Mouse (Mus musculus): ENCODE data around the gene Hipk4. TPM values are rescaled to one million over a fixed set of nuclear protein-coding genes. Genes with fewer than 3 reads are reported as not detected.

Hipk4 gene
- total and polyA plus RNA-seq, 2 experiments: not detected

- Histone ChIP-seq H3K27ac (replicated peaks; ENCODE audit: insufficient read depth, low read depth, low read length) (no peak overlapping the region), H3K36me3 (ENCODE audit: control insufficient read depth, insufficient read depth, low read length) (0 out of 2 replicates have a peak, but pooled peaks cover 2% of the 10 kb centered on the region), H3K79me2 (ENCODE audit: control insufficient read depth, insufficient read depth, low read length) (no peaks in the 10 kb centered on the region), H3K4me3 (ENCODE audit: insufficient read depth, low read depth, low read length) (no peak overlapping the region), H3K9ac (ENCODE audit: low read depth, low read length) (no peak overlapping the region), H3K4me1 (ENCODE audit: control insufficient read depth, insufficient read depth, low read length) (no peaks in the 10 kb centered on the region), H3K27me3 (ENCODE audit: control insufficient read depth, insufficient read depth, low read length) (no peaks in the 10 kb centered on the region)
- WGBS: 94% methylated on average over 14 of the region's 14 CpGs
- no peak for DNase-seq (ENCODE audit: extremely low read depth, low read depth, low spot score)
- no peak for TF ChIP-seq POLR2A (IDR thresholded peaks at IDR 0.05; ENCODE audit: extremely low read depth, insufficient read depth, low read length)
- TF ChIP-seq CTCF (IDR thresholded peaks at IDR 0.05; ENCODE audit: low read depth, low read length): no peak
Measured at GRCm38 (mm10) chr7:27574124-27574880, 51.2 kb downstream of the Hipk4 start.

- Histone ChIP-seq H3K9ac (ENCODE audit: low read depth, low read length) (no peak overlapping the region), H3K79me2 (ENCODE audit: control insufficient read depth, insufficient read depth, low read length) (no peaks in the 10 kb centered on the region), H3K27ac (replicated peaks; ENCODE audit: insufficient read depth, low read depth, low read length) (no peak overlapping the region), H3K4me3 (ENCODE audit: insufficient read depth, low read depth, low read length) (no peak overlapping the region), H3K27me3 (ENCODE audit: control insufficient read depth, insufficient read depth, low read length) (no peaks in the 10 kb centered on the region), H3K4me1 (ENCODE audit: control insufficient read depth, insufficient read depth, low read length) (no peaks in the 10 kb centered on the region), H3K36me3 (ENCODE audit: control insufficient read depth, insufficient read depth, low read length) (0 out of 2 replicates have a peak, but pooled peaks cover 2% of the 10 kb centered on the region)
- peak; percentile 39 for DNase-seq (ENCODE audit: extremely low read depth, low read depth, low spot score)
- 66% methylated on average over 6 of the region's 6 CpGs for WGBS
- no peak for TF ChIP-seq POLR2A (IDR thresholded peaks at IDR 0.05; ENCODE audit: extremely low read depth, insufficient read depth, low read length)
- peak; percentile 86 for TF ChIP-seq CTCF (IDR thresholded peaks at IDR 0.05; ENCODE audit: low read depth, low read length)
Measured at GRCm38 (mm10) chr7:27576914-27577313, 53.8 kb downstream of the Hipk4 start.

GRCm38 (mm10) chr7:27577589-27577988 is 54.5 kb downstream of the Hipk4 start:
- Histone ChIP-seq H3K36me3 (ENCODE audit: control insufficient read depth, insufficient read depth, low read length) (0 out of 2 replicates have a peak, but pooled peaks cover 2% of the 10 kb centered on the region), H3K27ac (replicated peaks; ENCODE audit: insufficient read depth, low read depth, low read length) (no peak overlapping the region), H3K4me1 (ENCODE audit: control insufficient read depth, insufficient read depth, low read length) (no peaks in the 10 kb centered on the region), H3K9ac (ENCODE audit: low read depth, low read length) (no peak overlapping the region), H3K27me3 (ENCODE audit: control insufficient read depth, insufficient read depth, low read length) (no peaks in the 10 kb centered on the region), H3K79me2 (ENCODE audit: control insufficient read depth, insufficient read depth, low read length) (no peaks in the 10 kb centered on the region), H3K4me3 (ENCODE audit: insufficient read depth, low read depth, low read length) (no peak overlapping the region)
- DNase-seq (ENCODE audit: extremely low read depth, low read depth, low spot score): no peak
- TF ChIP-seq POLR2A (IDR thresholded peaks at IDR 0.05; ENCODE audit: extremely low read depth, insufficient read depth, low read length): no peak
- no peak for TF ChIP-seq CTCF (IDR thresholded peaks at IDR 0.05; ENCODE audit: low read depth, low read length)
- 88% methylated on average over 6 of the region's 6 CpGs for WGBS

DNA sequence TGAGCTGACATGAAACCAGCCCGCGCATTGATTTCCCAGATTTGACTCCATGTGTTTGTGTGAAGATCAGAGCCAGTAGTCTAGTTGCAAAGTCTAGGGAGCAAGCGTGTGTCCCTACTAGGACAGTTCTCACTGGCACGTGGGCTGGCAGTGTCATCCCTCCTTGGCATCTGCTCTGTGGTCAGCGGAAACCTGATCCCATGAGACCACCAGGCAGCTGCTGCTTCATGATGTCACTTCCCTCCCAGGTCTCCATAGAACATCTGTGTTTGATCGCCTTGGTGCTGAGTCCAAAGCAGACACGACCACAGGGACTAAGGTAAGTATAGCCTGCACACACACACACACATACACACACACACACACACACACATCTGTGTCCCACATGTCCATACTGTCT is 55.4 kb downstream of the Hipk4 start:
- Histone ChIP-seq H3K9ac (ENCODE audit: low read depth, low read length) (no peak overlapping the region), H3K4me1 (ENCODE audit: control insufficient read depth, insufficient read depth, low read length) (no peaks in the 10 kb centered on the region), H3K4me3 (ENCODE audit: insufficient read depth, low read depth, low read length) (no peak overlapping the region), H3K27ac (replicated peaks; ENCODE audit: insufficient read depth, low read depth, low read length) (no peak overlapping the region), H3K27me3 (ENCODE audit: control insufficient read depth, insufficient read depth, low read length) (no peaks in the 10 kb centered on the region), H3K79me2 (ENCODE audit: control insufficient read depth, insufficient read depth, low read length) (no peaks in the 10 kb centered on the region), H3K36me3 (ENCODE audit: control insufficient read depth, insufficient read depth, low read length) (0 out of 2 replicates have a peak, but pooled peaks cover 2% of the 10 kb centered on the region)
- 90% methylated on average over 7 of the region's 7 CpGs for WGBS
- TF ChIP-seq CTCF (IDR thresholded peaks at IDR 0.05; ENCODE audit: low read depth, low read length) (no peak), POLR2A (IDR thresholded peaks at IDR 0.05; ENCODE audit: extremely low read depth, insufficient read depth, low read length) (no peak)
- DNase-seq (ENCODE audit: extremely low read depth, low read depth, low spot score): no peak

DNA sequence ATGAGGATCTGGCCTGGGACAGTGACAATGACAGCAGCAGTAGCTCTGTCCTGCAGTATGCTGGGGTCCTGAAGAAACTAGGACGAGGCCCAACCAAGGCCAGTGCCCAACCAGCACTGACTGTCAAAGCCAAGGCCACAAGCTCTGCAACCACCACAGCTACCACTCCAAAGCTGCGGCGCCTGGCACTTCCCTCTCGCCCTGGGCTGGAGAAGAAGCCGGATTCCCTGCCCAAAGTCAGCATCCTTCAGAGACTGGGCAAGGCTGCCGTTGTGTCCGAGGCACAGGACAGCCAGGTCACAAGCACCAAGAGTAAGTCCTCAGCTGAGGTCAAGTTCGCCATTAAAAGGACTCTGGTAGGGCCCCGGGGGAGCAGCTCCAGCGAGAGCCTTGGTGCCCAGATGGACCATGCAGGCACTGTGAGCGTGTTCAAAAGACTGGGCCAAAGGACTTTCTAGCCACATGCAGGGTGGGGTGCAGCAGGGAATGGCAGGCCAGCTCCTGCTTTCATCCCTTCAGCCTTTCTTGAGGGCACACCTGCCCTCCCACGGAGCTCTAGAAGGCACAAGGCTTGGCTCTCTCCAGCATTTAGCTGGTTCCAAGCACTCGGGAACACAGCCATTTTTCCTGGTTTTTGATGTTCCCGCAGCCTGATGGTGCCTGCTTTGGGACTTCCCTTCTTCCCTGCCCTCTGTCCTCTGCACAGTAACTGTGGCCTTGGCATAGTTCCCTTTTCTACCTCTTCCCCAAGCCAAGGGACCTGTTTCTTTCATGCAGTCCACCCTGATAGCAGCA is 57.5 kb downstream of the Hipk4 start:
- Histone ChIP-seq H3K4me3 (ENCODE audit: insufficient read depth, low read depth, low read length) (no peak overlapping the region), H3K79me2 (ENCODE audit: control insufficient read depth, insufficient read depth, low read length) (no peaks in the 10 kb centered on the region), H3K27ac (replicated peaks; ENCODE audit: insufficient read depth, low read depth, low read length) (no peak overlapping the region), H3K27me3 (ENCODE audit: control insufficient read depth, insufficient read depth, low read length) (no peaks in the 10 kb centered on the region), H3K4me1 (ENCODE audit: control insufficient read depth, insufficient read depth, low read length) (no peaks in the 10 kb centered on the region), H3K9ac (ENCODE audit: low read depth, low read length) (no peak overlapping the region), H3K36me3 (ENCODE audit: control insufficient read depth, insufficient read depth, low read length) (0 out of 2 replicates have a peak, but pooled peaks cover 2% of the 10 kb centered on the region)
- TF ChIP-seq POLR2A (IDR thresholded peaks at IDR 0.05; ENCODE audit: extremely low read depth, insufficient read depth, low read length): no peak
- TF ChIP-seq CTCF (IDR thresholded peaks at IDR 0.05; ENCODE audit: low read depth, low read length): no peak
- WGBS: 92% methylated on average over 14 of the region's 14 CpGs
- DNase-seq (ENCODE audit: extremely low read depth, low read depth, low spot score): peak; percentile 30

Other genes starting within 250 kb of the Hipk4 start
- 9.4 and 24.2 TPM in 2 replicates for gene Ltbp4, start 185.6 kb upstream of the Hipk4 start, total RNA-seq (2014; rRNA removed)
- 29.2 and 32.5 TPM in 2 replicates for gene Ltbp4, start 185.6 kb upstream of the Hipk4 start, polyA plus RNA-seq (2012; rRNA removed)
- gene Shkbp1, start 167.2 kb upstream of the Hipk4 start, total RNA-seq (2014; rRNA removed): 3.6 and 4.4 TPM in 2 replicates
- 19.8 and 23.9 TPM in 2 replicates for gene Shkbp1, start 167.2 kb upstream of the Hipk4 start, polyA plus RNA-seq (2012; rRNA removed)
- not detected in 2 replicates for gene Gm20479, start 165.8 kb upstream of the Hipk4 start, total RNA-seq (2014; rRNA removed)
- gene Gm20479, start 165.8 kb upstream of the Hipk4 start, polyA plus RNA-seq (2012; rRNA removed): not detected in 2 replicates
- gene Sptbn4, start 75.6 kb upstream of the Hipk4 start, total RNA-seq (2014; rRNA removed): under 0.01 TPM in 1 of 2 replicates, not detected in the other
- 0.06 TPM in 1 of 2 replicates, not detected in the other for gene Sptbn4, start 75.6 kb upstream of the Hipk4 start, polyA plus RNA-seq (2012; rRNA removed)
- 142 and 148 TPM in 2 replicates for gene Blvrb, start 75.3 kb upstream of the Hipk4 start, total RNA-seq (2014; rRNA removed)
- 268 and 304 TPM in 2 replicates for gene Blvrb, start 75.3 kb upstream of the Hipk4 start, polyA plus RNA-seq (2012; rRNA removed)
- 3.5 and 4.6 TPM in 2 replicates for gene Sertad3, start 49.5 kb upstream of the Hipk4 start, total RNA-seq (2014; rRNA removed)
- gene Sertad3, start 49.5 kb upstream of the Hipk4 start, polyA plus RNA-seq (2012; rRNA removed): 6.9 and 8.3 TPM in 2 replicates
- gene Sertad1, start 36.4 kb upstream of the Hipk4 start, total RNA-seq (2014; rRNA removed): 7.7 and 9.5 TPM in 2 replicates
- 8.8 and 11.6 TPM in 2 replicates for gene Sertad1, start 36.4 kb upstream of the Hipk4 start, polyA plus RNA-seq (2012; rRNA removed)
- gene Prx, start 23.9 kb upstream of the Hipk4 start, total RNA-seq (2014; rRNA removed): 0.07 TPM in 1 of 2 replicates, not detected in the other
- gene Prx, start 23.9 kb upstream of the Hipk4 start, polyA plus RNA-seq (2012; rRNA removed): 0.05 and 0.07 TPM in 2 replicates
- 8.3 and 12.4 TPM in 2 replicates for gene Pld3, start 30.0 kb downstream of the Hipk4 start, total RNA-seq (2014; rRNA removed)
- gene Pld3, start 30.0 kb downstream of the Hipk4 start, polyA plus RNA-seq (2012; rRNA removed): 33.0 and 37.4 TPM in 2 replicates
- gene 2310022A10Rik, start 30.0 kb downstream of the Hipk4 start, total RNA-seq (2014; rRNA removed): 1.2 and 2.7 TPM in 2 replicates
- 8.5 and 9.0 TPM in 2 replicates for gene 2310022A10Rik, start 30.0 kb downstream of the Hipk4 start, polyA plus RNA-seq (2012; rRNA removed)
- gene Akt2, start 68.3 kb downstream of the Hipk4 start, total RNA-seq (2014; rRNA removed): 57.1 and 65.5 TPM in 2 replicates
- 78.1 and 81.3 TPM in 2 replicates for gene Akt2, start 68.3 kb downstream of the Hipk4 start, polyA plus RNA-seq (2012; rRNA removed)
- gene Ttc9b, start 130.6 kb downstream of the Hipk4 start, total RNA-seq (2014; rRNA removed): not detected in 2 replicates
- gene Ttc9b, start 130.6 kb downstream of the Hipk4 start, polyA plus RNA-seq (2012; rRNA removed): not detected in 2 replicates
- gene Map3k10, start 151.3 kb downstream of the Hipk4 start, total RNA-seq (2014; rRNA removed): 10.0 and 10.6 TPM in 2 replicates
- gene Map3k10, start 151.3 kb downstream of the Hipk4 start, polyA plus RNA-seq (2012; rRNA removed): 20.1 and 21.5 TPM in 2 replicates
- gene Zfp607b, start 166.1 kb downstream of the Hipk4 start, total RNA-seq (2014; rRNA removed): 0.27 and 0.28 TPM in 2 replicates
- 0.05 and 0.40 TPM in 2 replicates for gene Zfp607b, start 166.1 kb downstream of the Hipk4 start, polyA plus RNA-seq (2012; rRNA removed)
- 5.8 and 6.1 TPM in 2 replicates for gene Zfp60, start 208.1 kb downstream of the Hipk4 start, total RNA-seq (2014; rRNA removed)
- 0.83 and 1.1 TPM in 2 replicates for gene Zfp60, start 208.1 kb downstream of the Hipk4 start, polyA plus RNA-seq (2012; rRNA removed)

Measured in liver, adult 2 months (tissue).